Mouse (Mus musculus) kidney, adult 2 months (tissue): ENCODE results near the gene Dnajc16.

ENCODE experiments used
- CTCF ChIP-seq: fragments of 200-500 bp; conservative IDR thresholded peaks from 2 replicates; pipeline ENCODE4 v1.5.1; 2011; ENCODE audit warnings: low read depth, mild to moderate bottlenecking, control low read depth, low read length, moderate library complexity, mixed read lengths; ENCODE audit not compliant: insufficient read depth, insufficient read length
- POLR2A ChIP-seq: fragments of 200-500 bp; IDR thresholded peaks from one replicate; pipeline ENCODE4 v1.6.1; 2011; ENCODE audit warnings: low read depth, low read length, control low read depth

GRCm38 (mm10) chr4:141794152-141794535, 3.4 kb upstream of the Dnajc16 start:
- TF ChIP-seq POLR2A (no peak), CTCF (no peak)
